Mouse (Mus musculus): ENCODE measurements at regions not wholly inside any gene's neighbourhood (a gene's known extent, or its start where the extent isn't known, plus 50 kb on each side); places are given as distances from the start of the nearest gene placed in this dataset.

GRCm38 (mm10) chr9:63086671-63087070 is 62.1 kb downstream of the Skor1 start:
- no peak for TF ChIP-seq CTCF (IDR thresholded peaks at IDR 0.05; ENCODE audit: extremely low read depth, insufficient read depth, low read length)
- no peak for TF ChIP-seq POLR2A (IDR thresholded peaks at IDR 0.05; ENCODE audit: extremely low read depth, insufficient read depth, low read length)
